Mouse (Mus musculus) testis, postnatal 10 days (tissue): ENCODE results near the gene Hist1h2ah.
A peak's percentile ranks its signal among the peaks of the same experiment; 100 is the strongest.

ENCODE experiments used
- DNase-seq: peaks from one replicate; pipeline ENCODE4 v3.0.0; 2021; ENCODE audit warnings: low spot score

Gene Hist1h2ah

GRCm38 (mm10) chr13:22008707-22009106, 26.7 kb downstream of the Hist1h2ah start:
- DNase-seq, result no peak

GRCm38 (mm10) chr13:22007872-22008271, 27.5 kb downstream of the Hist1h2ah start:
- no peak for DNase-seq

- DNase-seq, result no peak
Measured at GRCm38 (mm10) chr13:22007121-22007510, 28.3 kb downstream of the Hist1h2ah start.

GRCm38 (mm10) chr13:22006334-22007120, 28.8 kb downstream of the Hist1h2ah start:
- DNase-seq, result peak; percentile 61

GRCm38 (mm10) chr13:22005605-22006333, 29.6 kb downstream of the Hist1h2ah start:
- peak; percentile 58 for DNase-seq

- no peak for DNase-seq
Measured at GRCm38 (mm10) chr13:22001823-22002222, 33.5 kb downstream of the Hist1h2ah start.

GRCm38 (mm10) chr13:22001346-22001745, 34.0 kb downstream of the Hist1h2ah start:
- DNase-seq, result no peak

- DNase-seq, result no peak
Measured at GRCm38 (mm10) chr13:21999147-21999546, 36.2 kb downstream of the Hist1h2ah start.

GRCm38 (mm10) chr13:21998412-21998811, 37.0 kb downstream of the Hist1h2ah start:
- no peak for DNase-seq

- DNase-seq, result no peak
Measured at GRCm38 (mm10) chr13:21997821-21998220, 37.5 kb downstream of the Hist1h2ah start.

GRCm38 (mm10) chr13:21997201-21997820, 38.1 kb downstream of the Hist1h2ah start:
- DNase-seq, result no peak

GRCm38 (mm10) chr13:21996840-21997185, 38.6 kb downstream of the Hist1h2ah start:
- DNase-seq, result no peak

GRCm38 (mm10) chr13:21996101-21996839, 39.1 kb downstream of the Hist1h2ah start:
- no peak for DNase-seq

GRCm38 (mm10) chr13:21995331-21995914, 39.9 kb downstream of the Hist1h2ah start:
- no peak for DNase-seq

- DNase-seq, result no peak
Measured at GRCm38 (mm10) chr13:21994896-21995295, 40.5 kb downstream of the Hist1h2ah start.

- no peak for DNase-seq
Measured at GRCm38 (mm10) chr13:21993957-21994738, 41.2 kb downstream of the Hist1h2ah start.

GRCm38 (mm10) chr13:21992550-21992949, 42.8 kb downstream of the Hist1h2ah start:
- no peak for DNase-seq
